Mouse (Mus musculus): ENCODE measurements around the gene Nox1. TPM values are rescaled to one million over a fixed set of nuclear protein-coding genes. Genes with fewer than 3 reads are reported as not detected.
"Not testable (repeated sequence)": the region's sequence is repeated elsewhere in the genome, so short reads cannot be mapped to it uniquely, and the experiment has no call there.

The Nox1 gene
- total and polyA plus RNA-seq, 3 experiments = 0.27 to 0.60 TPM; not detected in 1

DNA sequence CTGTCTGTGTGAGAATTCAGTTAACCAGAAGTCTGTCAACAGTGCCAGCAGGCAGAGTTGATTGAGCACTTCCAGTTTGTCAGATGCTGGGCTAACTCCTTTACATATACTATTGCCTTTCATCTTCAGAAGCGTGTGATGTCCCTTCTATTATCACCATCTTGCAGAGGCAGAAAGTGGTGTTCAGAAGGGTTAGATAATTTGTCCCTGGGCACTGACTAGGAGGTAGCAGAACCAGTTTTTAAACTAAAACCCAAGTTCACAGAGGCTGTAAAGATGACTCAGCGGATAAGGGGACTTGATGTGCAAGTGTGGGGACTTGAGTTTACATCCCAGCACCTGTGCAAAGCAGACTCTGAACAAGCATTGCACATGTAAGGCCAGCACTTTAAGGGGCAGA lies 13.3 kb downstream of the Nox1 start:
- no peak overlapping the region for H3K4me3 ChIP-seq (ENCODE audit: control insufficient read depth in 1 of 2, insufficient read depth in 1 of 2, low read depth in 2 of 2, low read length in 2 of 2)
- peaks cover 5 to 10% of the 10 kb centered on the region in 2 experiments; a peak in 3 of 4 replicates for H3K4me1 ChIP-seq (ENCODE audit: control insufficient read depth in 1 of 2, insufficient read depth in 2 of 2, low read length in 2 of 2)
- H3K27ac ChIP-seq (ENCODE audit: control insufficient read depth, low read depth, low read length) = peak overlapping the region; percentile 1; the same call in 1 of the 2 replicates
- H3K9ac ChIP-seq (ENCODE audit: control insufficient read depth, low read depth, low read length, poor library complexity, severe bottlenecking) = no peak overlapping the region
- peak; percentile 78 for DNase-seq (ENCODE audit: low read depth, low spot score)
- no peaks in the 10 kb centered on the region for H3K79me2 ChIP-seq (ENCODE audit: control insufficient read depth, insufficient read depth, low read length, poor library complexity)
- no peaks in the 10 kb centered on the region for H3K27me3 ChIP-seq (ENCODE audit: control insufficient read depth in 1 of 2, insufficient read depth in 2 of 2, low read length in 2 of 2)
- TF ChIP-seq MXI1 (IDR thresholded peaks at IDR 0.05; ENCODE audit: low read depth, low read length) (no peak), SMC3 (IDR thresholded peaks at IDR 0.05; ENCODE audit: low read depth, low read length) (peak; percentile 4; the same call in 1 of the 2 replicates), MAX (IDR thresholded peaks at IDR 0.05; ENCODE audit: low read length) (no peak), TCF12 (IDR thresholded peaks at IDR 0.05; ENCODE audit: low read depth, low read length) (peak; percentile 83), TAL1 (IDR thresholded peaks at IDR 0.05; ENCODE audit: low read length) (peak; percentile 29; the same call in 1 of the 2 replicates), EP300 (IDR thresholded peaks at IDR 0.05; ENCODE audit: low read depth in 1 of 2, low read length in 2 of 2) (peak; percentile 79 to 80), POLR2AphosphoS2 (IDR thresholded peaks at IDR 0.05; ENCODE audit: low read length) (no peak), BHLHE40 (IDR thresholded peaks at IDR 0.05; ENCODE audit: borderline replicate concordance, low read depth, low read length) (no peak), ELF1 (IDR thresholded peaks at IDR 0.05; ENCODE audit: low read depth, low read length) (no peak), GATA1 (IDR thresholded peaks at IDR 0.05; ENCODE audit: low read depth, low read length) (peak; percentile 78), ETS1 (IDR thresholded peaks at IDR 0.05; ENCODE audit: low read depth, low read length) (peak; percentile 60; the same call in 1 of the 2 replicates), UBTF (IDR thresholded peaks at IDR 0.05; ENCODE audit: borderline replicate concordance, insufficient read depth, low read depth, low read length) (no peak), MAFK (IDR thresholded peaks at IDR 0.05; ENCODE audit: borderline replicate concordance, low read depth, low read length) (peak; percentile 74; the same call in 1 of the 2 replicates), E2F4 (IDR thresholded peaks at IDR 0.05; ENCODE audit: borderline replicate concordance, low read depth, low read length) (no peak), USF2 (IDR thresholded peaks at IDR 0.05; ENCODE audit: borderline replicate concordance in 1 of 2, insufficient read depth in 1 of 2, low read depth in 1 of 2, low read length in 2 of 2) (no peak), SIN3A (IDR thresholded peaks at IDR 0.05; ENCODE audit: low read length) (0 out of 2 replicates have a peak, but pooled peaks have one; percentile 37), RCOR1 (IDR thresholded peaks at IDR 0.05; ENCODE audit: low read depth, low read length) (peak; percentile 56; the same call in 1 of the 2 replicates), HCFC1 (IDR thresholded peaks at IDR 0.05; ENCODE audit: low read depth, low read length) (no peak), CHD1 (IDR thresholded peaks at IDR 0.05; ENCODE audit: low read depth, low read length) (no peak), MYC (IDR thresholded peaks at IDR 0.05; ENCODE audit: low read depth, low read length) (0 out of 2 replicates have a peak, but pooled peaks have one; percentile 42), POLR2AphosphoS5 (IDR thresholded peaks at IDR 0.05; ENCODE audit: borderline replicate concordance, low read depth, low read length) (no peak), CTCF (IDR thresholded peaks at IDR 0.05 in 2 of 3, conservative IDR thresholded peaks at IDR 0.05 in 1 of 3; ENCODE audit: control insufficient read depth in 1 of 3, insufficient read depth in 1 of 3, low read depth in 2 of 3, low read length in 3 of 3, poor library complexity in 1 of 3, severe bottlenecking in 1 of 3) (no peak), JUND (IDR thresholded peaks at IDR 0.05; ENCODE audit: low read depth, low read length) (no peak), CHD2 (IDR thresholded peaks at IDR 0.05; ENCODE audit: low read length) (no peak), GABPA (IDR thresholded peaks at IDR 0.05; ENCODE audit: low read depth, low read length) (0 out of 2 replicates have a peak, but pooled peaks have one; percentile 44)
- H3K36me3 ChIP-seq (ENCODE audit: control insufficient read depth in 1 of 2, insufficient read depth in 2 of 2, low read length in 2 of 2) = peaks cover 0 to 12% of the 10 kb centered on the region in 2 experiments; a peak in 2 of 4 replicates
- H3K9me3 ChIP-seq (replicated peaks; ENCODE audit: insufficient read depth, low read length) = no peaks in the 10 kb centered on the region

DNA sequence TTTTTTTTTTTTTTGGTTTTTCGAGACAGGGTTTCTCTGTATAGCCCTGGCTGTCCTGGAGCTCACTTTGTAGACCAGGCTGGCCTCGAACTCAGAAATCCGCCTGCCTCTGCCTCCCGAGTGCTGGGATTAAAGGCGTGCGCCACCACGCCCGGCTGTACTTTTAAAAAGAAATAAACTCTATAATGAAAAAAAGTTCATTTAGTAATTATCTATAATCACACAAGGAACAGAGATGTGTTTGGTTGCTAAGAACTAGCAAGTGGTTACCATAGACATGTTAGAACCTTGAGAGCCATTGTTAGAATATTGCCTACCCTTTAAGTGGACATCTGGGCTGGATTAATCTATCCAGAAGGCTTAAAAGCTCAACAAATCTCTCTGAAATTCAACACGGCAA lies 34.6 kb downstream of the Nox1 start, which contains the start of gene Arl13a:
Gene Arl13a, plus strand, starts transcription at position 301 of the 400 bp plus-strand sequence.
- not testable (repeated sequence) for H3K79me2 ChIP-seq (ENCODE audit: control insufficient read depth, insufficient read depth, low read length, poor library complexity); H3K27me3 ChIP-seq (ENCODE audit: control insufficient read depth in 1 of 2, insufficient read depth in 2 of 2, low read length in 2 of 2); H3K9me3 ChIP-seq (replicated peaks; ENCODE audit: insufficient read depth, low read length); H3K9ac ChIP-seq (ENCODE audit: control insufficient read depth, low read depth, low read length, poor library complexity, severe bottlenecking); DNase-seq (ENCODE audit: low read depth, low spot score); H3K36me3 ChIP-seq (ENCODE audit: control insufficient read depth in 1 of 2, insufficient read depth in 2 of 2, low read length in 2 of 2); H3K4me1 ChIP-seq (ENCODE audit: control insufficient read depth in 1 of 2, insufficient read depth in 2 of 2, low read length in 2 of 2); H3K27ac ChIP-seq (ENCODE audit: control insufficient read depth, low read depth, low read length); H3K4me3 ChIP-seq (ENCODE audit: control insufficient read depth in 1 of 2, insufficient read depth in 1 of 2, low read depth in 2 of 2, low read length in 2 of 2)
